Mouse (Mus musculus): ENCODE measurements around the gene Ncaph. TPM values are rescaled to one million over a fixed set of nuclear protein-coding genes. Genes with fewer than 3 reads are reported as not detected.
A peak's percentile ranks its signal among the peaks of the same experiment; 100 is the strongest.

The Ncaph gene
- polyA plus RNA-seq, 1 experiment from 2014 or later = 23.4 TPM

DNA sequence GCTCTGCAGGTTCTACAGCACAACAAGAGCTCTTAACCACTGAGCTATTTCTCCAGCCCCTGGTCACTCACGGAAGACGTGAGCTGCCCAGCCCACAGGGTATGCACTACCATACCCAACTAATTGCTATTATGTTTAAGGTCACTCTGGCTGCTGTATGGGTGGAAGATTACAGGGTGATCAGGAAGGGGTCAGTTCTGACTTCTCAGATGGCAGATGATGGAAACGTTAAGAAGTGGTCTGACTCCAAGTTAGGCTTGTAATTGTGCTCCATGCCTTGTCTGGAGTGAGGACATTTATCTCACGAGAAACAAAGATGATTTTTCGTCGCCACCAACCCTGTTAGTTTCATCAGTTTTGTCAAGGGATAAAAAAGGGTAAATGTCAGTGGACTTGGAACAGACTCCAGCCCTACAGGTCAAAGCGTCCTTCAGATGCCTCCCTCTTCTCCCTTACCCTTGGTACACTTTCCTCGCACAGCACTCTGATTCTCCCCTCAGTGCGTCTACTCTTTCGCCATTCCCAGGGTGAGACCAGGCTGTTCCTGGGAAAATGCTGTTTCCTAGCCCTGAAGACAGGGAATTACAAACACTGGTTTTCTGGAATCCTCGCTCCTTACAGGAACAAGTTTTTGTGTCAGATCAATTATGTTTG is 63.8 kb downstream of the Ncaph start:
- no peak for DNase-seq
- H3K9me3 ChIP-seq (ENCODE audit: low read length) = no peaks in the 10 kb centered on the region
- WGBS (ENCODE audit: insufficient replicate concordance) = 17% methylated on average over 11 of the region's 11 CpGs
- no peak for TF ChIP-seq CTCF (IDR thresholded peaks at IDR 0.05; ENCODE audit: low read depth)
- no peak for TF ChIP-seq EP300 (IDR thresholded peaks at IDR 0.05; ENCODE audit: low read depth)
- peak overlapping the region; percentile 79 for H3K4me2 ChIP-seq (ENCODE audit: low read depth, low read length)
- H3K27ac ChIP-seq (ENCODE audit: low read depth) = 0 out of 2 replicates have a peak overlapping the region, but pooled peaks have one; percentile 34
- no peaks in the 10 kb centered on the region for H3K27me3 ChIP-seq (ENCODE audit: insufficient read depth, low read length)
- H3K4me3 ChIP-seq (ENCODE audit: low read depth, low read length) = peak overlapping the region; percentile 74
- peak; percentile 24; the same call in 1 of the 2 replicates for ATAC-seq
- H3K4me1 ChIP-seq (ENCODE audit: insufficient read depth) = peaks cover 8% of the 10 kb centered on the region; the same call in 1 of the 2 replicates
- peaks cover 6% of the 10 kb centered on the region; the same call in 1 of the 2 replicates for H3K36me3 ChIP-seq (replicated peaks; ENCODE audit: insufficient read depth, low read length)
- H3K9ac ChIP-seq (replicated peaks) = peak overlapping the region; percentile 79

DNA sequence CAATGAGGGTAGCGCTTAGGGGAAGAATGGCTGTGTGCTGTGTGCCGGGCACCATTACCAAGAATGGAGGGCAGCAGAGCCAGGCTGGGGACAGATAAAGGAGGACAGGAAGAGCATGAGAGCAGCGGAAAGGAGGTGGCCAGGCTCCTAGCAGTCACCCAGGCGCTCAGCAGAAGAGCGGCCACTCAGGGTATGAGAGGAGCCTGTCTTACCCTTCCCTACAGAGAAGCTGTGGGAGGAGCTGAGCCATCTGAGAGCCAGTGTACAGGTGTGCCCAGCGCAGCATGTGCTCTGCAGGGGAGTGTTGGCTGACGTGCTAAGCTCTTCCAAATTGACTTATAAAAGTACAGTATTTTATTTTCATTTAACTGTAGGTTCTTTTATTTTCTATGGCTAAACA is 64.9 kb downstream of the Ncaph start:
- Histone ChIP-seq H3K4me1 (ENCODE audit: insufficient read depth) (peaks cover 8% of the 10 kb centered on the region; the same call in 1 of the 2 replicates), H3K4me3 (ENCODE audit: low read depth, low read length) (no peak overlapping the region), H3K36me3 (replicated peaks; ENCODE audit: insufficient read depth, low read length) (peaks cover 6% of the 10 kb centered on the region; the same call in 1 of the 2 replicates), H3K27me3 (ENCODE audit: insufficient read depth, low read length) (no peaks in the 10 kb centered on the region), H3K9ac (replicated peaks) (no peak overlapping the region), H3K9me3 (ENCODE audit: low read length) (no peaks in the 10 kb centered on the region), H3K4me2 (ENCODE audit: low read depth, low read length) (no peak overlapping the region), H3K27ac (ENCODE audit: low read depth) (no peak overlapping the region)
- DNase-seq (no peak), ATAC-seq (no peak)
- WGBS (ENCODE audit: insufficient replicate concordance) = 76% methylated on average over 7 of the region's 7 CpGs
- TF ChIP-seq CTCF (IDR thresholded peaks at IDR 0.05; ENCODE audit: low read depth) (no peak), EP300 (IDR thresholded peaks at IDR 0.05; ENCODE audit: low read depth) (no peak)

DNA sequence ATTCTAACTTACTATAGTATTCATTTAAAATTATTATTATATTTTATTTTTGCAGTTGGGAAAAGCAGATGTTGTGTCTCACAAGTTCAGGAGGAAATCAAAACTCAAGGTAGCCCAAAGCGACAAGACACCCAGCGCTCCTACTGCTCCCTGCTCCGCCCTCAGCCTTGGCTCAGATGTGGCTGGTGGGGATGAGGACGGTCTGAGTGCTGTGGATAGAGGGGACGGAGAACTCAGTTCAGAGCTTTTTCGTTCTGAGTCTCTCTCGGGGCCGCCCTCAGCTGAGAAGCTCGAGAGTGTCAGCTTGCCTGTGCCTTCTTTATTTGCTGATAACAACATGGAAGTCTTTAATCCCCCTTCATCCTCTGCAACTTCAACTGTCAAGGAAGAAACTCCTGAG is 72.3 kb downstream of the Ncaph start:
- Histone ChIP-seq H3K9ac (replicated peaks) (no peak overlapping the region), H3K4me1 (ENCODE audit: insufficient read depth) (no peaks in the 10 kb centered on the region), H3K27me3 (ENCODE audit: insufficient read depth, low read length) (no peaks in the 10 kb centered on the region), H3K4me3 (ENCODE audit: low read depth, low read length) (no peak overlapping the region), H3K36me3 (replicated peaks; ENCODE audit: insufficient read depth, low read length) (peaks cover 41% of the 10 kb centered on the region), H3K27ac (ENCODE audit: low read depth) (no peak overlapping the region), H3K9me3 (ENCODE audit: low read length) (no peaks in the 10 kb centered on the region), H3K4me2 (ENCODE audit: low read depth, low read length) (no peak overlapping the region)
- TF ChIP-seq CTCF (IDR thresholded peaks at IDR 0.05; ENCODE audit: low read depth) (no peak), EP300 (IDR thresholded peaks at IDR 0.05; ENCODE audit: low read depth) (no peak)
- DNase-seq = no peak
- no peak for ATAC-seq
- WGBS (ENCODE audit: insufficient replicate concordance) = 91% methylated on average over 9 of the region's 9 CpGs

Other genes with a start within 250 kb of the Ncaph start
- gene Sppl2a, start 200.7 kb downstream of the Ncaph start, polyA plus RNA-seq (2015; fragmentation: Nextera tagmentation; extraction: Ambion mirVana) = 40.5 and 43.4 TPM in 2 replicates
- gene Ap4e1, start 125.2 kb downstream of the Ncaph start, polyA plus RNA-seq (2015; fragmentation: Nextera tagmentation; extraction: Ambion mirVana) = 1.5 and 1.9 TPM in 2 replicates
- 41.8 and 41.9 TPM in 2 replicates for gene Blvra, start 63.3 kb downstream of the Ncaph start, polyA plus RNA-seq (2015; fragmentation: Nextera tagmentation; extraction: Ambion mirVana)
- gene Itpripl1, start 9.5 kb upstream of the Ncaph start, polyA plus RNA-seq (2015; fragmentation: Nextera tagmentation; extraction: Ambion mirVana) = 15.9 and 17.8 TPM in 2 replicates
- 1.1 and 1.2 TPM in 2 replicates for gene 1810024B03Rik, start 74.3 kb upstream of the Ncaph start, polyA plus RNA-seq (2015; fragmentation: Nextera tagmentation; extraction: Ambion mirVana)
- gene Snrnp200, start 74.4 kb upstream of the Ncaph start, polyA plus RNA-seq (2015; fragmentation: Nextera tagmentation; extraction: Ambion mirVana) = 11.3 and 13.5 TPM in 2 replicates
- gene Ciao1, start 113.9 kb upstream of the Ncaph start, polyA plus RNA-seq (2015; fragmentation: Nextera tagmentation; extraction: Ambion mirVana) = 31.0 and 31.9 TPM in 2 replicates
- gene Tmem127, start 114.0 kb upstream of the Ncaph start, polyA plus RNA-seq (2015; fragmentation: Nextera tagmentation; extraction: Ambion mirVana) = 10.0 and 11.4 TPM in 2 replicates
- 41.7 and 44.7 TPM in 2 replicates for gene Stard7, start 136.3 kb upstream of the Ncaph start, polyA plus RNA-seq (2015; fragmentation: Nextera tagmentation; extraction: Ambion mirVana)
- 5.6 and 5.9 TPM in 2 replicates for gene Dusp2, start 202.2 kb upstream of the Ncaph start, polyA plus RNA-seq (2015; fragmentation: Nextera tagmentation; extraction: Ambion mirVana)
- gene Astl, start 204.7 kb upstream of the Ncaph start, polyA plus RNA-seq (2015; fragmentation: Nextera tagmentation; extraction: Ambion mirVana) = not detected in 2 replicates
- gene Adra2b, start 229.3 kb upstream of the Ncaph start, polyA plus RNA-seq (2015; fragmentation: Nextera tagmentation; extraction: Ambion mirVana) = 4.7 and 4.8 TPM in 2 replicates

All from liver, postnatal 0 days (tissue).